Mouse (Mus musculus) kidney, postnatal 25 days (tissue): Measurements from ENCODE around the gene Zfp207.
"Not testable (repeated sequence)": the region's sequence is repeated elsewhere in the genome, so short reads cannot be mapped to it uniquely, and the experiment has no call there.

Source experiments
- DNase-seq, 2 experiments: peaks; one replicate each; pipeline ENCODE4 v3.0.0; 2021; ENCODE audit warnings: mixed read lengths in 2 of 2

Gene Zfp207

GRCm38 (mm10) chr11:80383019-80383625 lies at the start of gene Zfp207:
Gene Zfp207, plus strand, starts transcription at chr11:80383279.
- DNase-seq = peak; percentile 99 to 100

- no peak for DNase-seq
Measured at GRCm38 (mm10) chr11:80335609-80336350, 47.3 kb upstream of the Zfp207 start.

GRCm38 (mm10) chr11:80336351-80336730 lies 46.7 kb upstream of the Zfp207 start:
- no peak for DNase-seq

- no peak for DNase-seq
Measured at GRCm38 (mm10) chr11:80342482-80342881, 40.6 kb upstream of the Zfp207 start.

- peak; percentile 81 to 93 for DNase-seq
Measured at GRCm38 (mm10) chr11:80351832-80352430, 31.1 kb upstream of the Zfp207 start.

- DNase-seq = peak in 1 of 2 experiments; percentile 28
Measured at GRCm38 (mm10) chr11:80354832-80355231, 28.2 kb upstream of the Zfp207 start.

- no peak for DNase-seq
Measured at GRCm38 (mm10) chr11:80368949-80369348, 14.1 kb upstream of the Zfp207 start.

- no peak for DNase-seq
Measured at GRCm38 (mm10) chr11:80376651-80377050, 6.4 kb upstream of the Zfp207 start.

GRCm38 (mm10) chr11:80377712-80378451 lies 5.2 kb upstream of the Zfp207 start, which contains the start of gene 5730455P16Rik:
Gene 5730455P16Rik, minus strand, starts transcription at chr11:80378034.
- DNase-seq = peak; percentile 87 to 92

GRCm38 (mm10) chr11:80378452-80379068 lies 4.5 kb upstream of the Zfp207 start:
- not testable (repeated sequence) for DNase-seq

- not testable (repeated sequence) for DNase-seq
Measured at GRCm38 (mm10) chr11:80379184-80379583, 3.9 kb upstream of the Zfp207 start.

- peak; percentile 23 to 47 for DNase-seq
Measured at GRCm38 (mm10) chr11:80382626-80383018, 457 bp upstream of the Zfp207 start.

GRCm38 (mm10) chr11:80383626-80384046 lies 557 bp downstream of the Zfp207 start:
- peak; percentile 25 to 50 for DNase-seq

GRCm38 (mm10) chr11:80384461-80384860 lies 1.4 kb downstream of the Zfp207 start:
- no peak for DNase-seq

GRCm38 (mm10) chr11:80385055-80385454 lies 2.0 kb downstream of the Zfp207 start:
- no peak for DNase-seq

GRCm38 (mm10) chr11:80386790-80387189 lies 3.7 kb downstream of the Zfp207 start:
- DNase-seq = no peak

- no peak for DNase-seq
Measured at GRCm38 (mm10) chr11:80389885-80390284, 6.8 kb downstream of the Zfp207 start.

GRCm38 (mm10) chr11:80391407-80392120 lies 8.5 kb downstream of the Zfp207 start:
- no peak for DNase-seq

- no peak for DNase-seq
Measured at GRCm38 (mm10) chr11:80395930-80396329, 12.9 kb downstream of the Zfp207 start.

- DNase-seq = no peak
Measured at GRCm38 (mm10) chr11:80396617-80397016, 13.5 kb downstream of the Zfp207 start.

GRCm38 (mm10) chr11:80407878-80408277 lies 24.8 kb downstream of the Zfp207 start:
- not testable (repeated sequence) for DNase-seq

GRCm38 (mm10) chr11:80410377-80410776 lies 27.3 kb downstream of the Zfp207 start:
- no peak for DNase-seq
